Mouse (Mus musculus) embryonic facial prominence, embryonic 11.5 days (tissue): Measurements from ENCODE around the gene Ptprg. TPM values are rescaled to one million over a fixed set of nuclear protein-coding genes. Genes with fewer than 3 reads are reported as not detected.

Experiments
- ATAC-seq: fragments of 200-750 bp; cut with Nextera tagmentation; replicated peaks from 2 replicates; pipeline ENCODE4 v1.8.0; 2017; ENCODE audit warnings: low read depth; ENCODE audit not compliant: insufficient number of reproducible peaks, low FRiP score, low TSS enrichment
- DNase-seq: peaks from one replicate; pipeline ENCODE4 v3.0.0-alpha.2; 2015; ENCODE audit warnings: low spot score
- H3K27ac ChIP-seq: fragments of 300-500 bp; sonication (generic); replicated peaks from 2 replicates; pipeline ENCODE4 v1.5.1; 2014; ENCODE audit warnings: mild to moderate bottlenecking, low read depth, low read length, control low read depth
- H3K27me3 ChIP-seq: fragments of 300-500 bp; sonication (generic); 2 replicates; pipeline ENCODE4 v1.6.1; 2014; ENCODE audit warnings: mild to moderate bottlenecking, low read length, moderate library complexity, mixed read lengths; ENCODE audit not compliant: control insufficient read depth, insufficient read depth
- H3K36me3 ChIP-seq: fragments of 300-500 bp; sonication (generic); replicated peaks from 2 replicates; pipeline ENCODE4 v1.6.1; 2014; ENCODE audit warnings: low read depth, mild to moderate bottlenecking, low read length, moderate library complexity, mixed read lengths; ENCODE audit not compliant: control insufficient read depth, insufficient read depth
- H3K4me1 ChIP-seq: fragments of 300-500 bp; sonication (generic); 2 replicates; pipeline ENCODE4 v1.6.1; 2014; ENCODE audit warnings: low read length, mixed read lengths; ENCODE audit not compliant: control insufficient read depth, insufficient read depth
- H3K4me2 ChIP-seq: fragments of 300-500 bp; sonication (generic); 2 replicates; pipeline ENCODE4 v1.6.1; 2014; ENCODE audit warnings: low read depth, mild to moderate bottlenecking, control low read depth, low read length, moderate library complexity
- H3K4me3 ChIP-seq: fragments of 300-500 bp; sonication (generic); 2 replicates; pipeline ENCODE4 v1.5.1; 2014; ENCODE audit warnings: low read depth, low read length, control low read depth
- H3K9ac ChIP-seq: fragments of 300-500 bp; sonication (generic); replicated peaks from 2 replicates; pipeline ENCODE4 v1.6.1; 2014; ENCODE audit warnings: mild to moderate bottlenecking, control low read depth, low read length
- H3K9me3 ChIP-seq: fragments of 300-500 bp; sonication (generic); replicated peaks from 2 replicates; pipeline ENCODE4 v1.6.1; 2016; ENCODE audit warnings: mild to moderate bottlenecking, low read length, inconsistent platforms, mixed read lengths; ENCODE audit not compliant: control insufficient read depth
- WGBS: fragments of 180-500 bp; shearing (Covaris S2); extraction: QIAGEN DNeasy Blood & Tissue Kit; methylation state at CpG from one replicate; pipeline ENCODE4 v1.1.7; 2014; 5-methylcytosine and 5-hydroxymethylcytosine counted together
- polyA plus RNA-seq: library from polyadenylated mRNA; unstranded; fragments of >200 nt; fragmentation: Nextera tagmentation; extraction: Ambion mirVana; gene quantifications from 2 replicates; pipeline ENCODE4 v1.2.1, GENCODE M21; 2014

The Ptprg gene
- polyA plus RNA-seq, 1 experiment from 2014 or later: 28.7 TPM

DNA sequence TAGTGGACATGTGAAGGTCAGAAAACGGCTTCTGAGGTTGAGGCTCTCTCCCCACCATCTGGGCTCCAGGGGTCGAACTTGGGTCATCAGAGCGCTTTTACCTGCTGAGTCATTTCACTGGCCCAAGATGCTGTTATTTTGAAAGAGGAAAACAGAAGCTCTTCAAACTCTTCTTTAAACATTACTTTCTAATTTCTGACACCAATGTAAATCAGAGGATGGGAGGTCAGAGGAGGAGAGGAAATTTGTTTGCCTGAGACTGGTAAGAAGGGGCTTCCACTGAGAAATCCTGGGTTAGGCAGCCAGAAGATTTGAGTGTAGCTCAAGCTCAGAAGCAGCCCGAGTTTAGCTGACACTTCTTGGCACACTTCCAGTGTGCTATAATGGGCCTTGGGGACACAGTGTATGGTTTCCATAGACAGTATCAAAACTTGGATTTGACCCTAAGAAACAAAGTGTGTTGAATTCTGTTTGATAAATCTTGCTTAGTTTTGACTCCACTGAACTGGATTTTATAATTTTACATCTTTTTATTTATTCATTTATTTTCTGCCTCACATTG lies 221.2 kb downstream of the Ptprg start:
- no peak for ATAC-seq
- H3K27me3 ChIP-seq: no peaks in the 10 kb centered on the region
- no peak overlapping the region for H3K4me3 ChIP-seq
- peak; percentile 37 for DNase-seq
- 43% methylated on average over 4 of the region's 4 CpGs for WGBS
- H3K9ac ChIP-seq: no peak overlapping the region
- no peak overlapping the region for H3K27ac ChIP-seq
- no peaks in the 10 kb centered on the region for H3K9me3 ChIP-seq
- H3K4me2 ChIP-seq: no peak overlapping the region
- no peaks in the 10 kb centered on the region for H3K36me3 ChIP-seq
- no peaks in the 10 kb centered on the region for H3K4me1 ChIP-seq

DNA sequence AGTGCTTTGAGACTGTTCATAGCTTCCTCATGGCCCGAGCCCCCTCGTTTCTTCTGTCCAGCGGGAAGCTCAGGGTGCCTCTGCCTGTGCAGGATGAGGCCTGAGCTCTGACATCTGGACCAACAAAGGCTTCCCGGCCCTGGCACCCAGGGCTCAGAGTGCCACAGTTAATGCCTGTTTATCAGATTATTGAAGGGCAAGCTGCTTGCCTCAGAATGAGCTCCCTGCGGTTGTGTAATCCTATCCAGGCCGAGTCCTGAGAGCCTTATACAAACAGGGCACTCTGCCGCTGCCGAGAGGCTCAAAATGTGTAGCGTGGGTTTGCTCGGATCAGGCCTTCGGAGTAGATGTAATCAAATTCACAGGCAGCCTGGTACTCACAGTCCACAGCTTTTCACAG lies 221.9 kb downstream of the Ptprg start:
- no peak overlapping the region for H3K4me3 ChIP-seq

DNA sequence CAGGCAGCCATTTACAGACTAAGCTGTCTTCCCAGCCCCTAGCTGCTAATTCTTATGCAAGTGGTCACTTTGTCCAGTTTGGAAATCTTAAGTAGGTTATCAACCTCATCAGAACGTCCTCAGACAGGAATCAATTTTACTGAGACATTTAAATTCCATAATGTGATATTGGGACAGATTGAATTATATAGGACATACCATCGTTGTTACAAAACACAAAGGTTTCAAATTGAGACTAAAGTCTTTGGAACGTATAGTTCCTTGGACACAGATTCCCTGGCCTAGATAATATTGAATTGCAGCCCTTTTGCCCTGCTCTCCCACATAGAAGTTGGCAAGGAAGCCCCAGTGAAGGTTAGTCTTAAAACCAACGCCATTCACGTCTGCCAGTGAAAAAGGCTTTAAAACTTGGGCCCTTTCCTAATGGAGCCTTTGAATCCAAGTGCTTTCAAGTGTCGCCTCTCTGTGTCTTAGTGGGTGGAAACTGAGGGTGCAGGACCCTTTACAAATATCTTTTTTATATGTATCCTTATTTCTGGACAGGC lies 222.7 kb downstream of the Ptprg start:
- no peak for ATAC-seq
- Histone ChIP-seq H3K9ac (no peak overlapping the region), H3K4me2 (no peak overlapping the region), H3K9me3 (no peaks in the 10 kb centered on the region), H3K27ac (no peak overlapping the region), H3K4me1 (no peaks in the 10 kb centered on the region), H3K36me3 (no peaks in the 10 kb centered on the region), H3K4me3 (no peak overlapping the region), H3K27me3 (no peaks in the 10 kb centered on the region)
- no peak for DNase-seq
- 80% methylated on average over 6 of the region's 6 CpGs for WGBS

More for the DNA sequence above, 221.9 kb downstream of the Ptprg start:
- no peaks in the 10 kb centered on the region for H3K27me3 ChIP-seq
- H3K36me3 ChIP-seq: no peaks in the 10 kb centered on the region
- 7% methylated on average over 11 of the region's 11 CpGs for WGBS
- H3K27ac ChIP-seq: 0 out of 2 replicates have a peak overlapping the region, but pooled peaks have one; percentile 10
- no peaks in the 10 kb centered on the region for H3K4me1 ChIP-seq
- H3K9me3 ChIP-seq: no peaks in the 10 kb centered on the region
- no peak overlapping the region for H3K4me2 ChIP-seq
- no peak overlapping the region for H3K9ac ChIP-seq
- ATAC-seq (peak; percentile 30; the same call in 1 of the 2 replicates), DNase-seq (peak; percentile 71)

DNA sequence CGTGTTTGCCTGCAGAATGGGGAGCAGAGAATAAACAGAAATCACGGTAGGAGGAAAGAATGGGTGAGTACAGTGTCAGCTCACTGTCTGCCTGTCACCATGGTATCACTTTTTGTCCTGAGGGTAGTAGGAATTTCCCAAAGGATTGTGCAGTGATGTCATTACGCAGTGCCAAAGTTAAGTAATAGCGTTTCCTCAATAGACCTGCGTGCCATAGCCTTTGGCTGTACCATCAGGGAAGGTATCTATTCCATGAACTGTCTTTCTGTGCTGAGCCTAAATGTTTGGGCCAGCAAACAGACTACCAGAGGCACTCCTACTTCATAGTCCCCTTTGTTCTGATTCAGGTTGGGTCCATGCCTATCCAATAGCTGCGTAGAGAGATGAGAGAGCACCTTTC lies 223.2 kb downstream of the Ptprg start:
- no peak for DNase-seq
- H3K36me3 ChIP-seq: no peaks in the 10 kb centered on the region
- ATAC-seq: no peak
- no peak overlapping the region for H3K27ac ChIP-seq
- H3K9me3 ChIP-seq: no peaks in the 10 kb centered on the region
- H3K4me2 ChIP-seq: no peak overlapping the region
- H3K9ac ChIP-seq: no peak overlapping the region
- H3K27me3 ChIP-seq: no peaks in the 10 kb centered on the region
- H3K4me3 ChIP-seq: no peak overlapping the region
- H3K4me1 ChIP-seq: no peaks in the 10 kb centered on the region
- 87% methylated on average over 6 of the region's 6 CpGs for WGBS

DNA sequence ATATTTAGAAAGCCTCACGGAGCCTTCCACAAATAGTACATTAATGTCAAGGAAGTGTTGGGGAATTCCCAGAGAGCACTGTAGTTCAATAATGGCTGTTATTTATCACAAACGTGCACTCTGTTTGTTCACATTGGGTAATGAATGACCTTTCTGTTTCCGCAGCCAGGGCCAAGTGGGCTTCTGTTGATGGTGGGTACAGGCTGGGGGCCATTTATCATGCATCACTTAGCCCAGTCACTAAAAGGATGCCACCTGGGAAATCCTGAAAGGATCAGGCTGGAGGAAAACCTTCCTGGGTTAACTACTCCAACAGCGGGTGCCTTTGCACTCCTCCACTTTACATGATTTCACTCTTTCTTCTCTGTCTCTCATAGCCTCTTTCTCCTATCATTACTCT lies 237.9 kb downstream of the Ptprg start:
- Histone ChIP-seq H3K9ac (no peak overlapping the region), H3K9me3 (no peaks in the 10 kb centered on the region), H3K4me2 (no peak overlapping the region), H3K36me3 (no peaks in the 10 kb centered on the region; the same call in 1 of the 2 replicates), H3K4me1 (no peaks in the 10 kb centered on the region), H3K4me3 (no peak overlapping the region), H3K27ac (no peak overlapping the region), H3K27me3 (no peaks in the 10 kb centered on the region)
- WGBS: 65% methylated on average over 4 of the region's 4 CpGs
- ATAC-seq (no peak), DNase-seq (no peak)

DNA sequence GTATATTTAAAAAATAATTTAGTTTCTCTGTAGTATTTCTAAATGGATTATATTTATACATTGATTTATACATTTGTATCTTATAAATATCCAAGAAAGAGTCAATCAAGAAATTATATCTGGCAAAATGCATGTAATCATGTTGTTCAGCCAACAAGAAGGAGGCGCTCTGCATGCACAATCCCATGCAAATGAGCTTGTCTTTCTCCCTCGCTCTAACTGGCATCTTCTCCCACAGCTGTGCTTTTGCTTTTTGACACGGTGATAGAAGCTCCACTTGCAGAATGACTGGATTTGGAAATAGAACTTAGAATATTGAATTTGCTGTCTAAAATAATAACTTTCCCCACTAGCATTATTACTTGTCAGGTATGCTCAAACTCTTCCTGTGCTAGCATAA lies 240.5 kb downstream of the Ptprg start:
- H3K27ac ChIP-seq: no peak overlapping the region
- DNase-seq: no peak
- H3K9me3 ChIP-seq: no peaks in the 10 kb centered on the region
- no peak overlapping the region for H3K9ac ChIP-seq
- no peak overlapping the region for H3K4me2 ChIP-seq
- no peaks in the 10 kb centered on the region for H3K27me3 ChIP-seq
- WGBS: 82% methylated on average over 3 of the region's 3 CpGs
- H3K36me3 ChIP-seq: no peaks in the 10 kb centered on the region; the same call in 1 of the 2 replicates
- ATAC-seq: no peak
- no peak overlapping the region for H3K4me3 ChIP-seq
- no peaks in the 10 kb centered on the region for H3K4me1 ChIP-seq

DNA sequence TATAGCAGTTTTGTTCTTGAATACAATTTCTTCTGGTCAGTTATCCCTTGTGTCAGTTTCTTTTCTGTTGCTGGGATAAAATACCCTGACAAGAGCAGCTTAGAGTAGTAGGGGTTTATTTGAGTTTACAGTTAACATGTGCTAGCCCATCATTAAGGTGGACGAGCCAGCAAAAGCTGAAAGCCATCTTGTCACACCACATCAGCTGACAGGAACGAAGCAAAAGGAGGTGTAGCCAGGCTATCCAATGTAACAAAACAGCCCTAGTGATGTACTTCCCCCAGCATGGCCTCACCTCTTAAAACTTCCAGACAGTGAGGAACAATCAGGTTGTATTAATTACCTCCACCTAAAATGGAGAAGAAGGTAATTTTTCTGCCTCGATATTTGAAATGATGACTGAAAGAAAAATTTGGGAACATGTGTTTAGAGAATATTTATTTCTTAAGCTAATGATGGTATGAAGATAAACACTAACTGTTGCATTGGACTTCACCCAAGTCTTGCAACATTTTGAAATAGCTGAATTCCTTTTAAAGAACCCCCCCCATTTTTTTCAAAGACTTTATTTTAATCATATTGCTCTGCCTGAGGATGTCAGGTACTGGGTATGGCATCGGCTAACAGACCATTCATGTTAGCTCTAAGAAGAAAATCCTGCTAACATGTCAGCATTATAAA lies 249.2 kb downstream of the Ptprg start:
- no peaks in the 10 kb centered on the region for H3K9me3 ChIP-seq
- H3K4me3 ChIP-seq: no peak overlapping the region
- ATAC-seq: no peak
- no peak for DNase-seq
- 80% methylated on average over 4 of the region's 4 CpGs for WGBS
- H3K9ac ChIP-seq: no peak overlapping the region
- no peak overlapping the region for H3K27ac ChIP-seq
- H3K4me2 ChIP-seq: no peak overlapping the region
- no peaks in the 10 kb centered on the region for H3K36me3 ChIP-seq
- no peaks in the 10 kb centered on the region for H3K4me1 ChIP-seq
- H3K27me3 ChIP-seq: no peaks in the 10 kb centered on the region

DNA sequence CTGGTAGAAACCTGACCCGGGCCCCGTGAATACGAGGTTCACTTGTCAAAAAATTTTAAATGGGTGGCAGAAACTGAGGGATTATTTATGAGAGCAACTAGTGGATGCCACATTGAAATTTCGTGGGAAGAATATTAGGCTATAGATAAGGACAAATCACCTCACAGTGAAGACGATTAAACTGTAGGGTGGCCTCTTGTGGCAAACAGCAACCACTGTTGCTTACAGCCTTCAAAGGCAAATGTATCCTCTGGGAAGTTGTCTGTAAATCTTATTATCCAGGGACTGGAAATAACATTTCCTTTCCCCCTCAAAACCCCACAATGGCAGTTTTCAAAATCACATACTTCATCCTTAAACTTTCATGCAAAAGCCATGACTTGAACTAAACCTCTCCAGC lies 253.3 kb downstream of the Ptprg start:
- no peak for ATAC-seq
- DNase-seq: no peak
- H3K27ac ChIP-seq: no peak overlapping the region
- H3K4me1 ChIP-seq: no peaks in the 10 kb centered on the region
- H3K27me3 ChIP-seq: no peaks in the 10 kb centered on the region
- no peak overlapping the region for H3K4me2 ChIP-seq
- H3K36me3 ChIP-seq: no peaks in the 10 kb centered on the region
- H3K9ac ChIP-seq: no peak overlapping the region
- 67% methylated on average over 5 of the region's 5 CpGs for WGBS
- H3K4me3 ChIP-seq: no peak overlapping the region
- H3K9me3 ChIP-seq: no peaks in the 10 kb centered on the region
